Mouse (Mus musculus) neural tube, embryonic 14.5 days (tissue): Measurements from ENCODE around the gene Zcwpw1. TPM values are rescaled to one million over a fixed set of nuclear protein-coding genes. Genes with fewer than 3 reads are reported as not detected.

Experiments
- ATAC-seq: fragments of 200-750 bp; cut with Nextera tagmentation; 2 replicates; pipeline ENCODE4 v1.8.0; 2017; ENCODE audit warnings: low read depth, mild to moderate bottlenecking, moderate TSS enrichment, moderate library complexity
- H3K27ac ChIP-seq: fragments of 300-500 bp; sonication (generic); 2 replicates; pipeline ENCODE4 v1.5.1; 2014; ENCODE audit warnings: low read depth, mild to moderate bottlenecking, control low read depth, low read length, moderate library complexity, mixed read lengths
- H3K27me3 ChIP-seq: fragments of 300-500 bp; sonication (generic); 2 replicates; pipeline ENCODE4 v1.6.1; 2014; ENCODE audit warnings: low read length; ENCODE audit not compliant: control insufficient read depth, insufficient read depth
- H3K36me3 ChIP-seq: fragments of 300-500 bp; sonication (generic); 2 replicates; pipeline ENCODE4 v1.6.1; 2014; ENCODE audit warnings: low read length, mixed read lengths; ENCODE audit not compliant: control insufficient read depth, insufficient read depth
- H3K4me1 ChIP-seq: fragments of 300-500 bp; sonication (generic); 2 replicates; pipeline ENCODE4 v1.6.1; 2014; ENCODE audit warnings: low read length; ENCODE audit not compliant: control insufficient read depth, insufficient read depth
- H3K4me2 ChIP-seq: fragments of 300-500 bp; sonication (generic); 2 replicates; pipeline ENCODE4 v1.6.1; 2014; ENCODE audit warnings: mild to moderate bottlenecking, low read depth, low read length, control low read depth
- H3K4me3 ChIP-seq: fragments of 300-500 bp; sonication (generic); 2 replicates; pipeline ENCODE4 v1.5.1; 2014; ENCODE audit warnings: low read depth, low read length, control low read depth, mixed read lengths
- H3K9ac ChIP-seq: fragments of 300-500 bp; sonication (generic); replicated peaks from 2 replicates; pipeline ENCODE4 v1.6.1; 2014; ENCODE audit warnings: low read depth, mild to moderate bottlenecking, control low read depth, low read length, mixed read lengths
- H3K9me3 ChIP-seq: fragments of 300-500 bp; sonication (generic); 2 replicates; pipeline ENCODE4 v1.6.1; 2016; ENCODE audit warnings: low read length; ENCODE audit not compliant: control insufficient read depth
- WGBS: fragments of 180-500 bp; shearing (Covaris S2); extraction: QIAGEN DNeasy Blood & Tissue Kit; methylation state at CpG from one replicate; pipeline ENCODE4 v1.1.7; 2014; 5-methylcytosine and 5-hydroxymethylcytosine counted together
- polyA plus RNA-seq: library from polyadenylated mRNA; unstranded; fragments of >200 nt; fragmentation: Nextera tagmentation; extraction: Ambion mirVana; gene quantifications from 2 replicates; pipeline ENCODE4 v1.2.1, GENCODE M21; 2014

Zcwpw1 gene
- polyA plus RNA-seq, 1 experiment from 2014 or later = 11.2 TPM

- H3K9ac ChIP-seq = no peak overlapping the region
- H3K4me1 ChIP-seq = no peaks in the 10 kb centered on the region
- ATAC-seq = no peak
- H3K27me3 ChIP-seq = no peaks in the 10 kb centered on the region
- no peak overlapping the region for H3K27ac ChIP-seq
- H3K36me3 ChIP-seq = no peaks in the 10 kb centered on the region
- H3K9me3 ChIP-seq = no peaks in the 10 kb centered on the region
- no peak overlapping the region for H3K4me3 ChIP-seq
- WGBS = 58% methylated on average over 9 of the region's 9 CpGs
- no peak overlapping the region for H3K4me2 ChIP-seq
These were observed 22.8 kb upstream of the Zcwpw1 start for GRCm38 (mm10) chr5:137764609-137765340.

- WGBS = 60% methylated on average over 3 of the region's 3 CpGs
- H3K4me1 ChIP-seq = no peaks in the 10 kb centered on the region
- H3K4me3 ChIP-seq = no peak overlapping the region
- ATAC-seq = no peak
- no peak overlapping the region for H3K9ac ChIP-seq
- H3K27me3 ChIP-seq = no peaks in the 10 kb centered on the region
- H3K4me2 ChIP-seq = no peak overlapping the region
- H3K9me3 ChIP-seq = no peaks in the 10 kb centered on the region
- no peaks in the 10 kb centered on the region for H3K36me3 ChIP-seq
- no peak overlapping the region for H3K27ac ChIP-seq
These were observed 21.3 kb upstream of the Zcwpw1 start for GRCm38 (mm10) chr5:137766270-137766669.

GRCm38 (mm10) chr5:137768475-137768874 lies 19.1 kb upstream of the Zcwpw1 start:
- Histone ChIP-seq H3K9me3 (no peaks in the 10 kb centered on the region), H3K36me3 (no peaks in the 10 kb centered on the region), H3K9ac (no peak overlapping the region), H3K4me1 (no peaks in the 10 kb centered on the region), H3K27ac (no peak overlapping the region), H3K4me2 (no peak overlapping the region), H3K4me3 (no peak overlapping the region), H3K27me3 (no peaks in the 10 kb centered on the region)
- ATAC-seq = peak; percentile 60
- 21% methylated on average over 1 of the region's 1 CpGs for WGBS

GRCm38 (mm10) chr5:137770709-137771108 lies 16.9 kb upstream of the Zcwpw1 start:
- Histone ChIP-seq H3K27me3 (no peaks in the 10 kb centered on the region), H3K36me3 (no peaks in the 10 kb centered on the region), H3K4me2 (no peak overlapping the region), H3K4me1 (no peaks in the 10 kb centered on the region), H3K27ac (no peak overlapping the region), H3K9ac (no peak overlapping the region), H3K9me3 (no peaks in the 10 kb centered on the region), H3K4me3 (no peak overlapping the region)
- no peak; the same call in 1 of the 2 replicates for ATAC-seq
- WGBS = 53% methylated on average over 2 of the region's 2 CpGs

- Histone ChIP-seq H3K27me3 (no peaks in the 10 kb centered on the region), H3K4me3 (no peak overlapping the region), H3K9me3 (no peaks in the 10 kb centered on the region), H3K4me1 (no peaks in the 10 kb centered on the region), H3K36me3 (no peaks in the 10 kb centered on the region), H3K4me2 (no peak overlapping the region), H3K27ac (no peak overlapping the region), H3K9ac (no peak overlapping the region)
- ATAC-seq = no peak
These were observed 14.8 kb upstream of the Zcwpw1 start for GRCm38 (mm10) chr5:137772755-137773154.

- no peak overlapping the region for H3K4me3 ChIP-seq
- ATAC-seq = no peak
- no peak overlapping the region for H3K9ac ChIP-seq
- H3K27ac ChIP-seq = no peak overlapping the region
- no peaks in the 10 kb centered on the region for H3K27me3 ChIP-seq
- peaks cover 5% of the 10 kb centered on the region; the same call in 1 of the 2 replicates for H3K36me3 ChIP-seq
- no peaks in the 10 kb centered on the region for H3K9me3 ChIP-seq
- no peak overlapping the region for H3K4me2 ChIP-seq
- WGBS = 84% methylated on average over 2 of the region's 2 CpGs
- H3K4me1 ChIP-seq = peaks cover 12% of the 10 kb centered on the region
These were observed 11.9 kb upstream of the Zcwpw1 start for GRCm38 (mm10) chr5:137775587-137776290.

GRCm38 (mm10) chr5:137776408-137776918 lies 11.1 kb upstream of the Zcwpw1 start:
- Histone ChIP-seq H3K4me2 (no peak overlapping the region), H3K9me3 (no peaks in the 10 kb centered on the region), H3K27me3 (no peaks in the 10 kb centered on the region), H3K4me1 (peaks cover 12% of the 10 kb centered on the region), H3K4me3 (no peak overlapping the region), H3K36me3 (peaks cover 7% of the 10 kb centered on the region; the same call in 1 of the 2 replicates), H3K27ac (no peak overlapping the region), H3K9ac (no peak overlapping the region)
- WGBS = 42% methylated on average over 5 of the region's 5 CpGs
- no peak for ATAC-seq

- no peak for ATAC-seq
- peaks cover 12% of the 10 kb centered on the region for H3K4me1 ChIP-seq
- H3K4me2 ChIP-seq = no peak overlapping the region
- 71% methylated on average over 7 of the region's 7 CpGs for WGBS
- H3K9ac ChIP-seq = no peak overlapping the region
- no peak overlapping the region for H3K27ac ChIP-seq
- peaks cover 13% of the 10 kb centered on the region; the same call in 1 of the 2 replicates for H3K36me3 ChIP-seq
- H3K27me3 ChIP-seq = no peaks in the 10 kb centered on the region
- no peaks in the 10 kb centered on the region for H3K9me3 ChIP-seq
- H3K4me3 ChIP-seq = no peak overlapping the region
These were observed 10.2 kb upstream of the Zcwpw1 start for GRCm38 (mm10) chr5:137777267-137777845.

- no peaks in the 10 kb centered on the region for H3K27me3 ChIP-seq
- peak; percentile 96 for ATAC-seq
- WGBS = 0% methylated on average over 31 of the region's 31 CpGs
- H3K4me3 ChIP-seq = peak within 1 kb of the TSS; percentile 90
- peak within 1 kb of the TSS; percentile 96 for H3K4me2 ChIP-seq
- peak within 1 kb of the TSS; percentile 71 for H3K27ac ChIP-seq
- peaks cover 19% of the 10 kb centered on the region for H3K4me1 ChIP-seq
- H3K36me3 ChIP-seq = peaks cover 19% of the 10 kb centered on the region; the same call in 1 of the 2 replicates
- peak within 1 kb of the TSS; percentile 90 for H3K9ac ChIP-seq
- no peaks in the 10 kb centered on the region for H3K9me3 ChIP-seq
These were observed 9.0 kb upstream of the Zcwpw1 start, which contains the start of gene Ppp1r35 for GRCm38 (mm10) chr5:137778635-137779034. TSS of gene Ppp1r35 (plus strand) at chr5:137778849.
